Mouse (Mus musculus) erythroblast, embryonic 14.5 days (primary cell): ENCODE data around the gene Hand1.

Experiments used
- GATA1 ChIP-seq: IDR thresholded peaks from 2 replicates; pipeline ENCODE4 v1.6.1; 2012; ENCODE audit warnings: low read length, inconsistent platforms, mixed read lengths
- TAL1 ChIP-seq: IDR thresholded peaks from 3 replicates; pipeline ENCODE4 v1.6.1; 2012; ENCODE audit warnings: low read length, inconsistent platforms, mixed read lengths

- TF ChIP-seq GATA1 = no peak
- TF ChIP-seq TAL1 = no peak
These were observed 757 bp downstream of the Hand1 start for GRCm38 (mm10) chr11:57831861-57832260.
